Comparison of ENCODE assay signal across 8 mouse cellular contexts in the genomic region with DNA sequence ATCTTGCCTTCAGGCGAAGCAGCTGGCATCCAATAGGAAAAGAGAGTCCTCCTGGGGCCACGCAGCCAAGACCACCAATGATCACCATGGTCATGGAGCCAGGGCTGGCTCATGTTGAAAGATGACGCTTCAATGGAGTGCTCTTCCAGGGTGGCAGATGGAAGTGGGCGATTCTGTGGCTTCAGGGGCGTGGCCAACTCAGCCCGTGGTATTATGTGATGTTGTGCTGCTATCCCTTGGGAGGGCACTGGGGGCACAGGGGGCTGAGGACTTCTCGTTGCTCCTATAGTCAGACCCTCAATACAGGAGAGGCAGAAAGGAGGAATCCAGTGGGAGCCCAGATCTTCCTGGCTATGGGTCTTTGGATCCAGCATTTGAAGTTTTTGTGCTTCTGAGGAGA. TPM values are rescaled to one million over a fixed set of nuclear protein-coding genes. Genes with fewer than 3 reads are reported as not detected.
DNase-seq lines count a peak whose midpoint lies in the region; ATAC-seq and TF ChIP-seq lines count a peak whose summit lies in the region.

No protein-coding gene starts in this region.

- H3K27me3 ChIP-seq in heart, embryonic 13.5 days (replicated peaks) = peaks cover 4% of the 10 kb centered on the region; the same call in 1 of the 2 replicates
- no peaks in the 10 kb centered on the region for H3K27me3 ChIP-seq in heart, adult 2 months (ENCODE audit: control insufficient read depth, insufficient read depth, low read length)
- 0 out of 2 replicates have a peak, but pooled peaks cover 5% of the 10 kb centered on the region for H3K27me3 ChIP-seq in forebrain, postnatal 0 days (ENCODE audit: insufficient read depth, low read length)

- TF ChIP-seq EP300 in heart, adult 2 months (IDR thresholded peaks at IDR 0.05; ENCODE audit: insufficient read depth, low read depth, low read length) = no peak

- no peak for ATAC-seq in heart, embryonic 13.5 days (ENCODE audit: extremely low read depth, insufficient number of reproducible peaks, low FRiP score, low TSS enrichment)
- ATAC-seq in common myeloid progenitor, adult 5-6 weeks (replicated peaks; ENCODE audit: low read depth, poor library complexity, severe bottlenecking) = peak; percentile 74
- no peak for ATAC-seq in forebrain, postnatal 0 days

- H3K4me3 ChIP-seq in heart, embryonic 13.5 days = no peak overlapping the region
- H3K4me3 ChIP-seq in heart, adult 2 months = no peak overlapping the region
- no peak overlapping the region for H3K4me3 ChIP-seq in macrophage (ENCODE audit: inconsistent target)
- H3K4me3 ChIP-seq in forebrain, postnatal 0 days (ENCODE audit: low read depth, low read length) = no peak overlapping the region

- WGBS in heart, embryonic 13.5 days = 64% methylated on average over 7 of the region's 7 CpGs
- 77% methylated on average over 7 of the region's 7 CpGs for WGBS in heart, adult 2 months
- WGBS in macrophage (ENCODE audit: missing documents) = 31% methylated on average over 6 of the region's 7 CpGs
- 56% methylated on average over 7 of the region's 7 CpGs for WGBS in forebrain, postnatal 0 days

- DNase-seq in heart, adult 2 months = no peak
- DNase-seq in B cell, adult 2 months = peak; percentile 38 to 41
- no peak for DNase-seq in forebrain, postnatal 0 days
- DNase-seq in left cerebral cortex, adult 8-10 months (ENCODE audit: low spot score in 2 of 2) = no peak
- DNase-seq in gastrocnemius, postnatal 25 days = no peak

- no peaks in the 10 kb centered on the region for H3K36me3 ChIP-seq in heart, embryonic 13.5 days
- H3K36me3 ChIP-seq in heart, adult 2 months (ENCODE audit: control insufficient read depth, insufficient read depth, low read length) = no peaks in the 10 kb centered on the region
- no peaks in the 10 kb centered on the region for H3K36me3 ChIP-seq in macrophage (ENCODE audit: inconsistent target)
- no peaks in the 10 kb centered on the region for H3K36me3 ChIP-seq in forebrain, postnatal 0 days (ENCODE audit: insufficient read depth)

- TF ChIP-seq CTCF in heart, adult 2 months (IDR thresholded peaks at IDR 0.05) = no peak
- no peak for TF ChIP-seq CTCF in forebrain, postnatal 0 days (IDR thresholded peaks at IDR 0.05; ENCODE audit: low read depth)

- H3K9ac ChIP-seq in heart, embryonic 13.5 days = peak overlapping the region; percentile 85
- H3K9ac ChIP-seq in heart, adult 2 months (ENCODE audit: low read depth, low read length) = no peak overlapping the region
- H3K9ac ChIP-seq in forebrain, postnatal 0 days = no peak overlapping the region

- no peaks in the 10 kb centered on the region for H3K9me3 ChIP-seq in heart, embryonic 13.5 days
- H3K9me3 ChIP-seq in forebrain, postnatal 0 days (ENCODE audit: low read length) = no peaks in the 10 kb centered on the region

- intact Hi-C loops in heart, adult 2 months (cut with DNase I) = no loop called here

- no peaks in the 10 kb centered on the region for H3K79me2 ChIP-seq in heart, adult 2 months (replicated peaks; ENCODE audit: control insufficient read depth, insufficient read depth, low read length)
- H3K79me2 ChIP-seq in macrophage (ENCODE audit: inconsistent target) = no peaks in the 10 kb centered on the region

- H3K27ac ChIP-seq in heart, embryonic 13.5 days (replicated peaks) = peak overlapping the region; percentile 84
- no peak overlapping the region; the same call in 1 of the 2 replicates for H3K27ac ChIP-seq in heart, adult 2 months
- peak overlapping the region; percentile 92 for H3K27ac ChIP-seq in macrophage
- no peak overlapping the region for H3K27ac ChIP-seq in forebrain, postnatal 0 days (ENCODE audit: low read depth, low read length)

- peak overlapping the region; percentile 88; the same call in 1 of the 2 replicates for H3K4me2 ChIP-seq in heart, embryonic 13.5 days
- no peak overlapping the region for H3K4me2 ChIP-seq in forebrain, postnatal 0 days (ENCODE audit: low read depth)

- peaks cover 27% of the 10 kb centered on the region for H3K4me1 ChIP-seq in heart, embryonic 13.5 days
- H3K4me1 ChIP-seq in heart, adult 2 months (ENCODE audit: control insufficient read depth, insufficient read depth, low read length) = peaks cover 6% of the 10 kb centered on the region
- no peaks in the 10 kb centered on the region for H3K4me1 ChIP-seq in forebrain, postnatal 0 days (ENCODE audit: insufficient read depth)

- no peak for TF ChIP-seq POLR2A in heart, adult 2 months (IDR thresholded peaks at IDR 0.05; ENCODE audit: insufficient read depth, low read depth, low read length)

RNA-seq across cellular contexts. Expression of a gene that starts 18.1 kb away (rescaled TPM):
- 5.3 and 6.7 TPM in 2 replicates for polyA plus RNA-seq in heart, embryonic 13.5 days (2015; fragmentation: Nextera tagmentation; extraction: Ambion mirVana)
- 1 to 10 TPM; 1.0 to 1.6 TPM for total RNA-seq in heart, adult 2 months (2021)
- 1.0 and 1.8 TPM in 2 replicates for polyA plus RNA-seq in heart, adult 2 months (2012; rRNA removed)
- total RNA-seq in common myeloid progenitor, adult 5-6 weeks (2017) = 31.9 and 38.9 TPM in 2 replicates
- total RNA-seq in macrophage (2018; cell fraction: chromatin; rRNA removed) = 100 to 1,000 TPM in 12 of 26 experiments, 10 to 100 TPM in 14; 18.3 to 354 (median 86.2) TPM
- total RNA-seq in macrophage (2018; cell fraction: cytosol; rRNA removed) = 100 to 1,000 TPM in 14 of 26 experiments, 10 to 100 TPM in 12; 18.9 to 249 (median 102) TPM
- total RNA-seq in macrophage (2018; cell fraction: nucleus; rRNA removed) = 100 to 1,000 TPM in 10 of 26 experiments, 10 to 100 TPM in 16; 12.2 to 203 (median 79.5) TPM
- polyA plus RNA-seq in macrophage (2018) = 11.9 to 29.8 TPM (median 21.9 TPM) in 3 replicates
- 0.77 TPM in 1 of 2 replicates, not detected in the other for total RNA-seq in forebrain, postnatal 0 days (2014; rRNA removed)
- polyA plus RNA-seq in forebrain, postnatal 0 days (2015; fragmentation: Nextera tagmentation; extraction: Ambion mirVana) = 0.65 and 1.3 TPM in 2 replicates
- under 1 TPM in 3 of 4 experiments, not detected in 1; 0.52 to 0.84 (median 0.59) TPM for total RNA-seq in left cerebral cortex, adult 8-10 months (2022)
- total RNA-seq in gastrocnemius, postnatal 25 days (2021) = under 1 TPM in 1 of 2 experiments, not detected in 1; 0.29 TPM

RNA-seq across cellular contexts. Expression of a gene that starts 41.8 kb away (rescaled TPM):
- 5.4 and 5.7 TPM in 2 replicates for polyA plus RNA-seq in heart, embryonic 13.5 days (2015; fragmentation: Nextera tagmentation; extraction: Ambion mirVana)
- total RNA-seq in heart, adult 2 months (2021) = 1 to 10 TPM; 2.0 to 2.1 TPM
- polyA plus RNA-seq in heart, adult 2 months (2012; rRNA removed) = 3.4 and 6.5 TPM in 2 replicates
- 0.41 TPM in 1 of 2 replicates, not detected in the other for total RNA-seq in common myeloid progenitor, adult 5-6 weeks (2017)
- under 1 TPM in 11 of 26 experiments, not detected in 15; 0.20 to 0.96 (median 0.48) TPM for total RNA-seq in macrophage (2018; cell fraction: chromatin; rRNA removed)
- under 1 TPM in 21 of 26 experiments, not detected in 5; 0.03 to 0.51 (median 0.17) TPM for total RNA-seq in macrophage (2018; cell fraction: cytosol; rRNA removed)
- 1 to 10 TPM in 1 of 26 experiments, under 1 TPM in 12, not detected in 13; 0.11 to 1.4 (median 0.30) TPM for total RNA-seq in macrophage (2018; cell fraction: nucleus; rRNA removed)
- 0.04 to 0.32 TPM in 2 of 3 replicates, not detected in the other for polyA plus RNA-seq in macrophage (2018)
- 5.5 and 6.9 TPM in 2 replicates for total RNA-seq in forebrain, postnatal 0 days (2014; rRNA removed)
- polyA plus RNA-seq in forebrain, postnatal 0 days (2015; fragmentation: Nextera tagmentation; extraction: Ambion mirVana) = 3.4 and 4.0 TPM in 2 replicates
- 1 to 10 TPM; 2.0 to 3.8 (median 2.4) TPM for total RNA-seq in left cerebral cortex, adult 8-10 months (2022)
- total RNA-seq in gastrocnemius, postnatal 25 days (2021) = under 1 TPM; 0.74 to 0.86 TPM

Comparison
In these comparisons a context has a peak if more than half of its experiments do, and no peak if none do; other contexts are left out.
1. H3K27ac ChIP-seq: peak in heart, embryonic 13.5 days (single experiment) and macrophage (single experiment); none in heart, adult 2 months (single experiment) and forebrain, postnatal 0 days (single experiment).
2. DNase-seq: peak in B cell, adult 2 months (2 of 2); none in heart, adult 2 months (0 of 2), forebrain, postnatal 0 days (single experiment), left cerebral cortex, adult 8-10 months (0 of 2) and gastrocnemius, postnatal 25 days (single experiment).
3. RNA of a gene that starts 18.1 kb away (total RNA-seq): 31.9 to 38.9 TPM in common myeloid progenitor, adult 5-6 weeks; 1.0 to 1.6 TPM in heart, adult 2 months, 0.52 to 0.84 TPM in left cerebral cortex, adult 8-10 months, 0.29 TPM in gastrocnemius, postnatal 25 days and 0.77 TPM in forebrain, postnatal 0 days; every median in the first group is over 10 times any median in the second.